Mouse (Mus musculus): ENCODE measurements around the gene Tnfaip6. TPM values are rescaled to one million over a fixed set of nuclear protein-coding genes. Genes with fewer than 3 reads are reported as not detected.
"Not testable (repeated sequence)": the region's sequence is repeated elsewhere in the genome, so short reads cannot be mapped to it uniquely, and the experiment has no call there.

Gene Tnfaip6
- polyA plus RNA-seq (2015; fragmentation: Nextera tagmentation; extraction: Ambion mirVana) = 2.5 and 3.6 TPM in 2 replicates

DNA sequence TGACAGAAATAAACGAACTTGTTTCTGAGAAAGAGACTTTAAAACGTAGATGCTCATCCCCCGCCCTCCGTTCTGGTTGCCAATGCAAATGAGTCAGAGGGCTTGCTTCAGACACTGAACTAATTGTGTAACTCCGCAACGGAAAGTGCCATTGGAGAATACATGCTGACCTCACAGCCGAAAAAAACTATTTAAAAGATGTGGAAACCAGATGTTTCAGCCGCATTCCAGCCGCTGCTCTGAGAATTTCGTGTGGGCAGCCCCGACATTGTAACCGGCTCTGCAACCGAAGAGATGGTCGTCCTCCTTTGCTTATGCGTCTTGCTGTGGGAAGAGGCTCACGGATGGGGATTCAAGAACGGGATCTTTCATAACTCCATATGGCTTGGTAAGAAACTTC, at the start of gene Tnfaip6:
Gene Tnfaip6, plus strand, starts transcription at position 128 of the 400 bp plus-strand sequence.
- Histone ChIP-seq H3K4me1 (no peaks in the 10 kb centered on the region), H3K27ac (replicated peaks) (no peak within 1 kb of the TSS), H3K4me3 (peak within 1 kb of the TSS; percentile 55), H3K36me3 (no peaks in the 10 kb centered on the region), H3K4me2 (peak within 1 kb of the TSS; percentile 82), H3K9ac (peak within 1 kb of the TSS; percentile 73), H3K9me3 (no peaks in the 10 kb centered on the region), H3K27me3 (replicated peaks) (peaks cover 6% of the 10 kb centered on the region)
- WGBS = under 1% methylated on average over 17 of the region's 17 CpGs
- ATAC-seq (ENCODE audit: extremely low read depth, insufficient number of reproducible peaks, low FRiP score, low TSS enrichment) = no peak

DNA sequence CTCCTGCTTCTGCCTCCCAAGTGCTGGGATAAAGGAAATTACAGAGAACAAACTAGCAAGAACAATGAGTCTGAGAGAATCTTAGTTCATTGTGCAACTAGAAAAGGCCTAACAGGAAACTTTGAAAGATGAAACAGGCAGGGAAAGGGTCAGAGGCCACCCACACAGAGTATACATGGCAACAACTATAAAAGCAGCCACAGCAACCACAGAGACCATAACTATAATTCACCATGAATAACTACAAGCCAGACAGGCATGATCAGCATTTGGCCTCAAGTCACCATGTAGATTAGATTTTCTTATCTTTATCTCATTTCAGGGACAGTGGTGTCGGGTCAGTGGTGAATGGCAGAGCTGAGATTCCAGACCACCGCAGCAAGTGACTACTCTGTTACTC, 48.2 kb upstream of the Tnfaip6 start:
- ATAC-seq (ENCODE audit: extremely low read depth, insufficient number of reproducible peaks, low FRiP score, low TSS enrichment) = no peak
- H3K4me2 ChIP-seq = no peak overlapping the region
- H3K9me3 ChIP-seq = no peaks in the 10 kb centered on the region
- H3K9ac ChIP-seq = no peak overlapping the region
- no peaks in the 10 kb centered on the region for H3K27me3 ChIP-seq (replicated peaks)
- H3K36me3 ChIP-seq = no peaks in the 10 kb centered on the region
- 30% methylated on average over 2 of the region's 2 CpGs for WGBS
- H3K4me1 ChIP-seq = no peaks in the 10 kb centered on the region
- H3K27ac ChIP-seq (replicated peaks) = no peak overlapping the region
- H3K4me3 ChIP-seq = no peak overlapping the region

- H3K9me3 ChIP-seq = no peaks in the 10 kb centered on the region
- H3K27ac ChIP-seq (replicated peaks) = no peak overlapping the region
- H3K4me1 ChIP-seq = no peaks in the 10 kb centered on the region
- no peak overlapping the region for H3K4me3 ChIP-seq
- WGBS = 80% methylated on average over 6 of the region's 6 CpGs
- ATAC-seq (ENCODE audit: extremely low read depth, insufficient number of reproducible peaks, low FRiP score, low TSS enrichment) = no peak
- H3K4me2 ChIP-seq = no peak overlapping the region
- H3K9ac ChIP-seq = no peak overlapping the region
- no peaks in the 10 kb centered on the region for H3K27me3 ChIP-seq (replicated peaks)
- H3K36me3 ChIP-seq = no peaks in the 10 kb centered on the region
Observed at GRCm38 (mm10) chr2:51991447-51991846, 46.4 kb upstream of the Tnfaip6 start.

- ATAC-seq (ENCODE audit: extremely low read depth, insufficient number of reproducible peaks, low FRiP score, low TSS enrichment) = no peak
- WGBS = 61% methylated on average over 7 of the region's 7 CpGs
Observed at GRCm38 (mm10) chr2:51999996-52000395, 37.8 kb upstream of the Tnfaip6 start.

GRCm38 (mm10) chr2:52001521-52001920, 36.3 kb upstream of the Tnfaip6 start:
- Histone ChIP-seq H3K4me1 (no peaks in the 10 kb centered on the region), H3K27ac (replicated peaks) (no peak overlapping the region), H3K4me2 (no peak overlapping the region), H3K9ac (no peak overlapping the region), H3K9me3 (no peaks in the 10 kb centered on the region), H3K4me3 (no peak overlapping the region), H3K36me3 (no peaks in the 10 kb centered on the region), H3K27me3 (replicated peaks) (no peaks in the 10 kb centered on the region)
- no peak for ATAC-seq (ENCODE audit: extremely low read depth, insufficient number of reproducible peaks, low FRiP score, low TSS enrichment)
- WGBS = 86% methylated on average over 8 of the region's 8 CpGs

More at GRCm38 (mm10) chr2:51999996-52000395, 37.8 kb upstream of the Tnfaip6 start:
- H3K36me3 ChIP-seq = no peaks in the 10 kb centered on the region
- no peak overlapping the region for H3K4me2 ChIP-seq
- no peak overlapping the region for H3K9ac ChIP-seq
- no peak overlapping the region for H3K27ac ChIP-seq (replicated peaks)
- no peak overlapping the region for H3K4me3 ChIP-seq
- H3K9me3 ChIP-seq = no peaks in the 10 kb centered on the region
- H3K4me1 ChIP-seq = no peaks in the 10 kb centered on the region
- no peaks in the 10 kb centered on the region for H3K27me3 ChIP-seq (replicated peaks)

DNA sequence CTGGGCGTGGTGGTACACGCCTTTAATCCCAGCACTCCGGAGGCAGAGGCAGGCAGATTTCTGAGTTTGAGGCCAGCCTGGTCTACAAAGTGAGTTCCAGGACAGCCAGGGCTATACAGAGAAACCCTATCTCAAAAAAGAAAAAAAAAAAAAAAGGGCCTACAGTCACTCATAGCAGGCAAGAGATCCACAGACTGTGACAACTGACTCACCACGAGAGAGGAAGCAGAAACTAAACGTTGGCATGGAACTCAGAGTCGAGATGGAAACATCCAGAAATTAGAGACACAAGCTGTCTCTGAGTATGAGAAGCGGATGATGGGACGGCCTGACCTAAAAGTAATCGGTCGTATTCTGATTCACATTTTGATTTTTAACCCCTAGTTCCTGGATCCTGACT, 35.5 kb upstream of the Tnfaip6 start:
- H3K27me3 ChIP-seq (replicated peaks); H3K27ac ChIP-seq (replicated peaks); H3K9me3 ChIP-seq; H3K9ac ChIP-seq; H3K4me3 ChIP-seq; ATAC-seq (ENCODE audit: extremely low read depth, insufficient number of reproducible peaks, low FRiP score, low TSS enrichment); H3K4me2 ChIP-seq; H3K36me3 ChIP-seq; H3K4me1 ChIP-seq: not testable (repeated sequence)
- 80% methylated on average over 10 of the region's 10 CpGs for WGBS

DNA sequence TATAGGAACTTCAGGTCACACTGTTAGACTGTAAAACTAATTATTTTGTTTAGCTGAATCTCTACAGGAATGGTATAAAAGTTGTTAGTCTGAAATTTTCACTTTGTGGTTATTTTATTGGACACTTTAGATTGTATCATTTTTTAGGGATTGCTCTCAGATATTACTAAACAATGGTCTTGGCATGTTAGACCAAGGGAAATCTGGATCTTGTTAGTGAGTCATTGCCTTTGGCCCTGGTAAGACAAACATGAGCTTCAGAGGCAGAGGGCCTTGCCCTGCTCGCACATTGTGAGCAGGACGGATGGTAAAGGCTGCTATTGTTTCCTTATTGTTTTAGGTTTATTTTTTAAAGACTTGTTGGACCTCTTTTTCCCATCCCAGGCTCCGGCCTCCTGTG, 31.4 kb upstream of the Tnfaip6 start:
- no peaks in the 10 kb centered on the region for H3K36me3 ChIP-seq
- H3K9ac ChIP-seq = no peak overlapping the region
- no peak overlapping the region for H3K4me2 ChIP-seq
- no peak overlapping the region for H3K4me3 ChIP-seq
- H3K27ac ChIP-seq (replicated peaks) = no peak overlapping the region
- H3K4me1 ChIP-seq = no peaks in the 10 kb centered on the region
- H3K9me3 ChIP-seq = no peaks in the 10 kb centered on the region
- 72% methylated on average over 3 of the region's 3 CpGs for WGBS
- no peak for ATAC-seq (ENCODE audit: extremely low read depth, insufficient number of reproducible peaks, low FRiP score, low TSS enrichment)
- no peaks in the 10 kb centered on the region for H3K27me3 ChIP-seq (replicated peaks)

- not testable (repeated sequence) for H3K27me3 ChIP-seq (replicated peaks); H3K4me3 ChIP-seq; H3K36me3 ChIP-seq; H3K4me2 ChIP-seq; H3K9ac ChIP-seq; H3K9me3 ChIP-seq; H3K27ac ChIP-seq (replicated peaks); ATAC-seq (ENCODE audit: extremely low read depth, insufficient number of reproducible peaks, low FRiP score, low TSS enrichment); H3K4me1 ChIP-seq
- WGBS = 85% methylated on average over 3 of the region's 3 CpGs
Observed at GRCm38 (mm10) chr2:52011820-52012219, 26.0 kb upstream of the Tnfaip6 start.

GRCm38 (mm10) chr2:52013306-52013820, 24.4 kb upstream of the Tnfaip6 start:
- no peak for ATAC-seq (ENCODE audit: extremely low read depth, insufficient number of reproducible peaks, low FRiP score, low TSS enrichment)
- WGBS = 74% methylated on average over 9 of the region's 9 CpGs
- no peak overlapping the region for H3K4me2 ChIP-seq

GRCm38 (mm10) chr2:52016361-52016760, 21.4 kb upstream of the Tnfaip6 start:
- H3K27ac ChIP-seq (replicated peaks) = no peak overlapping the region
- H3K4me1 ChIP-seq = peaks cover 11% of the 10 kb centered on the region
- H3K36me3 ChIP-seq = no peaks in the 10 kb centered on the region
- peak overlapping the region; percentile 30 for H3K4me3 ChIP-seq
- no peaks in the 10 kb centered on the region for H3K27me3 ChIP-seq (replicated peaks)
- H3K9me3 ChIP-seq = no peaks in the 10 kb centered on the region
- 29% methylated on average over 7 of the region's 7 CpGs for WGBS
- H3K9ac ChIP-seq = peak overlapping the region; percentile 61
- no peak for ATAC-seq (ENCODE audit: extremely low read depth, insufficient number of reproducible peaks, low FRiP score, low TSS enrichment)
- peak overlapping the region; percentile 64 for H3K4me2 ChIP-seq

More at GRCm38 (mm10) chr2:52013306-52013820, 24.4 kb upstream of the Tnfaip6 start:
- Histone ChIP-seq H3K9ac (no peak overlapping the region), H3K4me1 (peaks cover 11% of the 10 kb centered on the region), H3K9me3 (no peaks in the 10 kb centered on the region), H3K36me3 (no peaks in the 10 kb centered on the region), H3K27ac (replicated peaks) (no peak overlapping the region), H3K4me3 (no peak overlapping the region), H3K27me3 (replicated peaks) (no peaks in the 10 kb centered on the region)

DNA sequence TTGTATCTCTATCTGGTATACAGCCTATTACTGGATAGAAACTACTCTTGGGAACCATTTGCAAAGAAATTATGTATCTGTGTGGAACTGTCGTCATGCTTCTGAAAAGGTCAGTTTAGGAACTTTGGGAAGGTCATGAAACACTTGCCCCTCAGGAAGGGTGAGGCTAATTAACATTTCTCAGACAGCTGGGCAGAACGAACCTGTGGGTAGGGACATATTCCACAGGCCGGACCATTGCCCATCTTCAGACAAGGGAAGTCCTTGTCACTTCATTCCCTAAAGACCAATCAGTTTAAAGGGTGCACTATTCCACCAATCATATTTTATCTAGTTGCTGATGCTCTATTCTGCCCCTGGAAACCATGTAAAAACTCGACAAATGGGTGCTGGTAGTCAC, 10.7 kb upstream of the Tnfaip6 start:
- H3K27me3 ChIP-seq (replicated peaks) = no peaks in the 10 kb centered on the region

GRCm38 (mm10) chr2:52029426-52029825, 8.4 kb upstream of the Tnfaip6 start:
- peaks cover 7% of the 10 kb centered on the region; the same call in 1 of the 2 replicates for H3K9me3 ChIP-seq
- no peak overlapping the region for H3K4me3 ChIP-seq
- no peak overlapping the region for H3K9ac ChIP-seq
- H3K36me3 ChIP-seq = no peaks in the 10 kb centered on the region
- H3K27me3 ChIP-seq (replicated peaks) = no peaks in the 10 kb centered on the region
- no peak for ATAC-seq (ENCODE audit: extremely low read depth, insufficient number of reproducible peaks, low FRiP score, low TSS enrichment)
- WGBS = 76% methylated on average over 3 of the region's 3 CpGs
- no peak overlapping the region for H3K4me2 ChIP-seq
- H3K4me1 ChIP-seq = no peaks in the 10 kb centered on the region
- no peak overlapping the region for H3K27ac ChIP-seq (replicated peaks)

More for the DNA sequence above, 10.7 kb upstream of the Tnfaip6 start:
- no peak overlapping the region for H3K27ac ChIP-seq (replicated peaks)
- H3K9ac ChIP-seq = no peak overlapping the region
- H3K9me3 ChIP-seq = peaks cover 7% of the 10 kb centered on the region; the same call in 1 of the 2 replicates
- WGBS = 76% methylated on average over 4 of the region's 4 CpGs
- no peak overlapping the region for H3K4me3 ChIP-seq
- ATAC-seq (ENCODE audit: extremely low read depth, insufficient number of reproducible peaks, low FRiP score, low TSS enrichment) = no peak
- H3K4me2 ChIP-seq = no peak overlapping the region
- no peaks in the 10 kb centered on the region for H3K36me3 ChIP-seq
- no peaks in the 10 kb centered on the region for H3K4me1 ChIP-seq

Measured in heart, embryonic 13.5 days (tissue).